ENCODE assay signal across 8 mouse cellular contexts in genomic region chrX:96025876-96026275, GRCm38 (mm10).
DNase-seq lines count a peak whose midpoint lies in the region; ATAC-seq and TF ChIP-seq lines count a peak whose summit lies in the region.

No protein-coding gene starts in this region.

- peak; percentile 3 to 10 for DNase-seq in left cerebral cortex, postnatal 14 days (ENCODE audit: low spot score in 2 of 2)
- no peak for DNase-seq in left cerebral cortex, postnatal 25 days (ENCODE audit: low spot score in 2 of 2)
- peak; percentile 37 for DNase-seq in heart, postnatal 4 days
- no peak for DNase-seq in cerebellum, postnatal 36 days

- no peaks in the 10 kb centered on the region for H3K36me3 ChIP-seq in lung, embryonic 16.5 days (ENCODE audit: control insufficient read depth, insufficient read depth, low read length)
- no peaks in the 10 kb centered on the region for H3K36me3 ChIP-seq in forebrain, embryonic 13.5 days (ENCODE audit: poor library complexity, severe bottlenecking)
- no peaks in the 10 kb centered on the region for H3K36me3 ChIP-seq in hindbrain, embryonic 13.5 days

- H3K4me1 ChIP-seq in cortical plate, adult 2 months (ENCODE audit: control insufficient read depth, insufficient read depth, low read length), result no peaks in the 10 kb centered on the region
- H3K4me1 ChIP-seq in lung, embryonic 16.5 days (replicated peaks; ENCODE audit: control insufficient read depth, insufficient read depth, low read length), result no peaks in the 10 kb centered on the region
- H3K4me1 ChIP-seq in forebrain, embryonic 13.5 days, result no peaks in the 10 kb centered on the region
- H3K4me1 ChIP-seq in hindbrain, embryonic 13.5 days (replicated peaks), result no peaks in the 10 kb centered on the region

- intact Hi-C loops in left cerebral cortex, postnatal 14 days (cut with DNase I), result loop anchor here (10.0 kb wide), 1 partner anchor 109 kb away; no protein-coding TSS in a partner anchor
- intact Hi-C loops in left cerebral cortex, postnatal 25 days (cut with DNase I), result loop anchor here (5.0 kb wide), 1 partner anchor 106 kb away; no protein-coding TSS in a partner anchor

- H3K27me3 ChIP-seq in lung, embryonic 16.5 days (ENCODE audit: control insufficient read depth, insufficient read depth, low read depth, low read length), result no peaks in the 10 kb centered on the region
- no peaks in the 10 kb centered on the region for H3K27me3 ChIP-seq in forebrain, embryonic 13.5 days
- no peaks in the 10 kb centered on the region for H3K27me3 ChIP-seq in hindbrain, embryonic 13.5 days

- no peak overlapping the region for H3K4me3 ChIP-seq in cortical plate, adult 2 months (ENCODE audit: insufficient read depth, low read length)
- no peak overlapping the region for H3K4me3 ChIP-seq in lung, embryonic 16.5 days (ENCODE audit: low read length)
- no peak overlapping the region for H3K4me3 ChIP-seq in forebrain, embryonic 13.5 days
- no peak overlapping the region for H3K4me3 ChIP-seq in hindbrain, embryonic 13.5 days

- ATAC-seq in lung, embryonic 16.5 days (ENCODE audit: low read depth), result peak; percentile 90
- no peak for ATAC-seq in forebrain, embryonic 13.5 days
- ATAC-seq in hindbrain, embryonic 13.5 days (ENCODE audit: low FRiP score), result no peak

- no peak for TF ChIP-seq POLR2A in cortical plate, adult 2 months (IDR thresholded peaks at IDR 0.05; ENCODE audit: extremely low read depth, insufficient read depth, low read length)

- H3K27ac ChIP-seq in cortical plate, adult 2 months (ENCODE audit: insufficient read depth, low read length), result peak overlapping the region; percentile 77; the same call in 1 of the 2 replicates
- H3K27ac ChIP-seq in lung, embryonic 16.5 days (ENCODE audit: low read length), result peak overlapping the region; percentile 67
- H3K27ac ChIP-seq in forebrain, embryonic 13.5 days, result no peak overlapping the region
- H3K27ac ChIP-seq in hindbrain, embryonic 13.5 days, result no peak overlapping the region

- no peaks in the 10 kb centered on the region for H3K9me3 ChIP-seq in lung, embryonic 16.5 days (ENCODE audit: control insufficient read depth, low read length)
- H3K9me3 ChIP-seq in forebrain, embryonic 13.5 days (replicated peaks), result no peaks in the 10 kb centered on the region
- no peaks in the 10 kb centered on the region for H3K9me3 ChIP-seq in hindbrain, embryonic 13.5 days

- 45% methylated on average over 5 of the region's 5 CpGs for WGBS in lung, embryonic 16.5 days
- 82% methylated on average over 5 of the region's 5 CpGs for WGBS in forebrain, embryonic 13.5 days
- 83% methylated on average over 5 of the region's 5 CpGs for WGBS in hindbrain, embryonic 13.5 days

- H3K4me2 ChIP-seq in lung, embryonic 16.5 days (ENCODE audit: low read depth, low read length), result no peak overlapping the region
- no peak overlapping the region for H3K4me2 ChIP-seq in forebrain, embryonic 13.5 days
- no peak overlapping the region for H3K4me2 ChIP-seq in hindbrain, embryonic 13.5 days

- TF ChIP-seq CTCF in cortical plate, adult 2 months (IDR thresholded peaks at IDR 0.05; ENCODE audit: extremely low read depth, insufficient read depth, low read length), result no peak

- H3K9ac ChIP-seq in lung, embryonic 16.5 days (ENCODE audit: low read length), result no peak overlapping the region
- H3K9ac ChIP-seq in forebrain, embryonic 13.5 days, result no peak overlapping the region
- H3K9ac ChIP-seq in hindbrain, embryonic 13.5 days, result no peak overlapping the region

Comparison
In these comparisons a context has a peak if more than half of its experiments do, and no peak if none do; other contexts are left out.
1. DNase-seq: peak in left cerebral cortex, postnatal 14 days (2 of 2) and heart, postnatal 4 days (single experiment); none in left cerebral cortex, postnatal 25 days (0 of 2) and cerebellum, postnatal 36 days (0 of 2).
2. H3K27ac ChIP-seq: peak in cortical plate, adult 2 months (single experiment) and lung, embryonic 16.5 days (single experiment); none in forebrain, embryonic 13.5 days (single experiment) and hindbrain, embryonic 13.5 days (single experiment).